Mouse (Mus musculus): Measurements from ENCODE around the gene Serpina3b.

Gene Serpina3b

GRCm38 (mm10) chr12:104178577-104178976, 50.8 kb downstream of the Serpina3b start:
- DNase-seq, result no peak

- DNase-seq, result no peak
These were observed 51.2 kb downstream of the Serpina3b start for GRCm38 (mm10) chr12:104178987-104179386.

GRCm38 (mm10) chr12:104185046-104185445, 57.2 kb downstream of the Serpina3b start:
- DNase-seq, result no peak

- DNase-seq, result no peak
These were observed 58.3 kb downstream of the Serpina3b start for GRCm38 (mm10) chr12:104186041-104186581.
